Mouse (Mus musculus): ENCODE data around the gene Hinfp. TPM values are rescaled to one million over a fixed set of nuclear protein-coding genes. Genes with fewer than 3 reads are reported as not detected.
A peak's percentile ranks its signal among the peaks of the same experiment; 100 is the strongest.

Hinfp gene
- 4.5 and 6.3 TPM in 2 replicates for polyA plus RNA-seq (2015; fragmentation: Nextera tagmentation; extraction: Ambion mirVana)

DNA sequence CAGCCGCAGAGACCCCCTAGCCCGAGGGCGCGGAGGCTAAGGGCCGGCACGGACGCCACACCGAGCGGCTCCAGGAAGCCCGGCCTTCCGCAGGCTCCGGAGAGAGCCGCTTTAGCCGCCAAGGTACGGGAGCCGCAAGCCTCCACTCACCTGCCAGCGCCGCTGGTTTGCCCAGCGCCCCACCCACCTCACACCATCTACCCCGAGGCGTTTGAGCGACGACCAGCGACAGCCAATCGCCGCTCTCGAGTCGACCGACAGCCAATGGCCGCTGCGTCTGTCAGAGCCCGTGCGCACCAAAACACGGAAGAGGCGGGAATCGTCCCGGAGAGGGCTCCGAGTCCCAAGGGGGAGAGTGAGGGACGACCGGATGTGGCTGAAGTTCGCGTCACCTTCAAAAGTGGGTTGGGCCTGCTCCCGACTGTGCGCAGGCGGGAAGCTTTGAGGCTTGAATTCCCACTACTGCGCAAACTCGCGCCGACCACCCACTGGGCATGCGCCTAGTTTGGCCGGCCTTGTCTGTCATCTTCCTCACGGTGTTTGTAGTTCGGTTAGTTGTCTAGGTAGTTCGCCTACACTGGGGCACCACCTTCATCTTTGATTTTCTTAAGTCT is at the start of gene Hinfp:
Gene Hinfp (minus strand): TSS at position 206 of the 614 bp plus-strand sequence.
- Histone ChIP-seq H3K9ac (replicated peaks) (peak within 1 kb of the TSS; percentile 94), H3K27ac (ENCODE audit: low read depth) (peak within 1 kb of the TSS; percentile 91), H3K9me3 (ENCODE audit: low read length) (no peaks in the 10 kb centered on the region), H3K36me3 (replicated peaks; ENCODE audit: insufficient read depth, low read length) (peaks cover 28% of the 10 kb centered on the region), H3K27me3 (ENCODE audit: insufficient read depth, low read length) (no peaks in the 10 kb centered on the region), H3K4me2 (ENCODE audit: low read depth, low read length) (peak within 1 kb of the TSS; percentile 86), H3K4me3 (ENCODE audit: low read depth, low read length) (peak within 1 kb of the TSS; percentile 89), H3K4me1 (ENCODE audit: insufficient read depth) (peaks cover 21% of the 10 kb centered on the region)
- peak; percentile 99 for ATAC-seq
- peak; percentile 98 for DNase-seq
- WGBS (ENCODE audit: insufficient replicate concordance), result under 1% methylated on average over 53 of the region's 54 CpGs
- TF ChIP-seq EP300 (IDR thresholded peaks at IDR 0.05; ENCODE audit: low read depth) (peak; percentile 64; the same call in 1 of the 2 replicates), CTCF (IDR thresholded peaks at IDR 0.05; ENCODE audit: low read depth) (no peak)

DNA sequence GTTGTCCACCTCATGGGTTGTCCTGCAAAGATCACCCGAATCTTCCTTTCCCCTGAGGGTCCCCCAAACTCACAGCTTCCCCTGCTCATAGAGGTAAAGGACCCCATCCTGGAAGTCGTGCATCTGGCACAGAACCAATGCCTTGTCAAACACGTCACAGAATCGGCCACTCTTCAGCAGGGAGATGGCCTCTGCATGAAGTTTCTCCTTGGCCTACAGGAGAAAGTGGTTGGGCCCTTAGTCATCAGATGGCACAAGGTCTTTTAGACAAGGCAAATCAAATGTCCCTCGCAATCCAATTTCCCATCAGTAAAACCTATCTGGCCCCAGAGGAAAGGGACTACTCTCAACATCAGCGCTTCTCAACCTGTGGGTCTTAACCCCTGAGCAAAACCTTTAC is 47.7 kb upstream of the Hinfp start:
- WGBS (ENCODE audit: insufficient replicate concordance), result 93% methylated on average over 6 of the region's 6 CpGs
- Histone ChIP-seq H3K4me2 (ENCODE audit: low read depth, low read length) (no peak overlapping the region), H3K36me3 (replicated peaks; ENCODE audit: insufficient read depth, low read length) (peaks cover 81% of the 10 kb centered on the region), H3K9ac (replicated peaks) (no peak overlapping the region), H3K27ac (ENCODE audit: low read depth) (no peak overlapping the region), H3K9me3 (ENCODE audit: low read length) (no peaks in the 10 kb centered on the region), H3K4me1 (ENCODE audit: insufficient read depth) (no peaks in the 10 kb centered on the region), H3K27me3 (ENCODE audit: insufficient read depth, low read length) (no peaks in the 10 kb centered on the region), H3K4me3 (ENCODE audit: low read depth, low read length) (no peak overlapping the region)
- DNase-seq (no peak), ATAC-seq (no peak)
- TF ChIP-seq EP300 (IDR thresholded peaks at IDR 0.05; ENCODE audit: low read depth) (no peak), CTCF (IDR thresholded peaks at IDR 0.05; ENCODE audit: low read depth) (no peak)

DNA sequence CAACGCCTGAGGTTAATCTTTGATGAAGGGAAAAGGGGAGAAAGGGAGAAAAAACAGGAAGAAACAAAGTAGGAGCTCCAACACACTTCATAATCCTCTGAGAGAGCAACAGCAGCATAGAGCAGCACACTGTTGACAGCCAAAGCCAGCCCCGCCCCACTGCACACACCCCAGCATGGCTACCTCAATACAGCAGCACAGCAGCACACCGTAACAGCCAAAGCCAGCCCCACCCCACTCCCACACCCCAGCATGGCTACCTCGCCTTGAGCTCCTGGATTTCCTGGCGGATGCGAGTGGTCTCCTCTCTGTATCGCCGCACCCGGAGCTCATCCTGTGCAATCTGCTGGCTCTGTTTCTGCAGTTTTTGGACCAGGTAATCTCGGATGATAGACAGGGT is 46.9 kb upstream of the Hinfp start:
- Histone ChIP-seq H3K9ac (replicated peaks) (no peak overlapping the region), H3K27me3 (ENCODE audit: insufficient read depth, low read length) (no peaks in the 10 kb centered on the region), H3K4me3 (ENCODE audit: low read depth, low read length) (no peak overlapping the region), H3K36me3 (replicated peaks; ENCODE audit: insufficient read depth, low read length) (peaks cover 83% of the 10 kb centered on the region), H3K4me1 (ENCODE audit: insufficient read depth) (no peaks in the 10 kb centered on the region), H3K4me2 (ENCODE audit: low read depth, low read length) (no peak overlapping the region), H3K9me3 (ENCODE audit: low read length) (no peaks in the 10 kb centered on the region), H3K27ac (ENCODE audit: low read depth) (no peak overlapping the region)
- WGBS (ENCODE audit: insufficient replicate concordance), result 90% methylated on average over 10 of the region's 10 CpGs
- DNase-seq, result no peak
- no peak for ATAC-seq
- TF ChIP-seq EP300 (IDR thresholded peaks at IDR 0.05; ENCODE audit: low read depth) (no peak), CTCF (IDR thresholded peaks at IDR 0.05; ENCODE audit: low read depth) (no peak)

DNA sequence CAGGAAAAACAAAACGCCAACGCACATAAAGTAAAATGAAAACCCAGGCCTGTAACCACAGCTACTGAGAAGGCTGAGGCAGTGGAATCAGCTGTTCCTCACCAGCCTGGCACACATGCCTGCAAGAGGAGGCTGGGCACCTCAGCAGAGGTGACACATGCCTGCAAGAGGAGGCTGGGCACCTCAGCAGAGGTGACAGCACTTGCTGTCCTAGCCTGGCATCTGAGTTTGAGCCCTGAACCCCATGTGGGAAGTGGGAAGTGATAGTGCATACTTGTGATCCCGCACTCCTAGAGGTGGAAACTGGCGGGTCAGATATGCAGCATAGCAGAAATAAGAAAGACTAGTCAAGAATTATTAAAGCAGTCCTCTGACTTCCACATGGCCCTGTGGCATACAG is 45.9 kb upstream of the Hinfp start:
- Histone ChIP-seq H3K4me3 (ENCODE audit: low read depth, low read length) (no peak overlapping the region), H3K4me2 (ENCODE audit: low read depth, low read length) (no peak overlapping the region), H3K36me3 (replicated peaks; ENCODE audit: insufficient read depth, low read length) (peaks cover 80% of the 10 kb centered on the region), H3K27ac (ENCODE audit: low read depth) (no peak overlapping the region), H3K4me1 (ENCODE audit: insufficient read depth) (no peaks in the 10 kb centered on the region), H3K27me3 (ENCODE audit: insufficient read depth, low read length) (no peaks in the 10 kb centered on the region), H3K9ac (replicated peaks) (no peak overlapping the region), H3K9me3 (ENCODE audit: low read length) (no peaks in the 10 kb centered on the region)
- 87% methylated on average over 4 of the region's 4 CpGs for WGBS (ENCODE audit: insufficient replicate concordance)
- no peak for ATAC-seq
- TF ChIP-seq EP300 (IDR thresholded peaks at IDR 0.05; ENCODE audit: low read depth) (no peak), CTCF (IDR thresholded peaks at IDR 0.05; ENCODE audit: low read depth) (no peak)
- no peak for DNase-seq

DNA sequence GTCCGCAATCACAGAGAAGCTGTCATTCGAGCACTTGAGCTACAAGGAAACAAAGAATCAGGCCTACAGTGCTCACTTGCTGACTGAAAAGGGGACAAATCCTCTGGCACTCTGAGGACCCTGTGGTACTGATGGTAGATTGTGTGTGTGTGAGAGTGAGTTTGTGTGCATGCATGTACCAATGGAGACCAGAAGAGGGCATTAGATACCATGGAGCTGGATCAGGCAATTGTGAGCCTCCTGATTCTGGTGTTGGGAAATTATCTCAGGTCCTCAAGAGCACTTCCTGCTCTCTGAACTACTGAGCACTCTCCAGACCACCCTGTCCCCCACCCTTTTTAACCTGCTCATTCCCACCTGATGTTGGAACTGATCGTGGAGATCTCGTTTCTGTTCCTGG is 43.1 kb upstream of the Hinfp start:
- Histone ChIP-seq H3K4me1 (ENCODE audit: insufficient read depth) (no peaks in the 10 kb centered on the region), H3K9ac (replicated peaks) (no peak overlapping the region), H3K4me3 (ENCODE audit: low read depth, low read length) (no peak overlapping the region), H3K9me3 (ENCODE audit: low read length) (no peaks in the 10 kb centered on the region), H3K36me3 (replicated peaks; ENCODE audit: insufficient read depth, low read length) (peaks cover 55% of the 10 kb centered on the region), H3K4me2 (ENCODE audit: low read depth, low read length) (no peak overlapping the region), H3K27ac (ENCODE audit: low read depth) (no peak overlapping the region), H3K27me3 (ENCODE audit: insufficient read depth, low read length) (no peaks in the 10 kb centered on the region)
- TF ChIP-seq CTCF (IDR thresholded peaks at IDR 0.05; ENCODE audit: low read depth), result peak; percentile 55
- TF ChIP-seq EP300 (IDR thresholded peaks at IDR 0.05; ENCODE audit: low read depth), result no peak
- ATAC-seq (no peak), DNase-seq (no peak)
- 96% methylated on average over 4 of the region's 4 CpGs for WGBS (ENCODE audit: insufficient replicate concordance)

DNA sequence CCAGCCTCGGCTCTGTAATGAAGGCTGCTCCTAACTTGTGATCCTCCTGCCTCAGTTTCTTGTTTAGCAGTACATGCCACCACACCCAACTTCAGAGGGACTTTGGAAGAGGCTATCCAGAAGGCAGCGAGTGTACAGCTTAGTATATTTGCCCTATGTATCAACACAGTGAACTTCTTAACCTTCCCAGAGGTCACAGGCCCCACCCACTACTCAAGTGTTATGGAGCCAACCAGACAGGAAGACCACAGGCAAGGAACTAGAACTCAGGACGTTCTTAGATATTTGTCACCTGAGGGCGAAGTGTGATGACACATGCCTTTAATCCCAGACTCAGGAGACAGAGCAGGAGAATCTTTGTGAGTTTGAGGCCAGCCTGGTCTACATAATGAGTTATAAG is 42.1 kb upstream of the Hinfp start:
- no peak for TF ChIP-seq CTCF (IDR thresholded peaks at IDR 0.05; ENCODE audit: low read depth)
- TF ChIP-seq EP300 (IDR thresholded peaks at IDR 0.05; ENCODE audit: low read depth), result no peak
- no peak overlapping the region for H3K27ac ChIP-seq (ENCODE audit: low read depth)
- no peaks in the 10 kb centered on the region for H3K9me3 ChIP-seq (ENCODE audit: low read length)
- 77% methylated on average over 4 of the region's 4 CpGs for WGBS (ENCODE audit: insufficient replicate concordance)
- ATAC-seq (no peak), DNase-seq (no peak)
- H3K4me1 ChIP-seq (ENCODE audit: insufficient read depth), result 0 out of 2 replicates have a peak, but pooled peaks cover 4% of the 10 kb centered on the region
- H3K4me3 ChIP-seq (ENCODE audit: low read depth, low read length), result no peak overlapping the region
- H3K36me3 ChIP-seq (replicated peaks; ENCODE audit: insufficient read depth, low read length), result peaks cover 46% of the 10 kb centered on the region
- no peak overlapping the region for H3K4me2 ChIP-seq (ENCODE audit: low read depth, low read length)
- H3K27me3 ChIP-seq (ENCODE audit: insufficient read depth, low read length), result no peaks in the 10 kb centered on the region
- no peak overlapping the region for H3K9ac ChIP-seq (replicated peaks)

Measured in liver, postnatal 0 days (tissue).